14 mouse cellular contexts compared by ENCODE assay signal in the genomic region with DNA sequence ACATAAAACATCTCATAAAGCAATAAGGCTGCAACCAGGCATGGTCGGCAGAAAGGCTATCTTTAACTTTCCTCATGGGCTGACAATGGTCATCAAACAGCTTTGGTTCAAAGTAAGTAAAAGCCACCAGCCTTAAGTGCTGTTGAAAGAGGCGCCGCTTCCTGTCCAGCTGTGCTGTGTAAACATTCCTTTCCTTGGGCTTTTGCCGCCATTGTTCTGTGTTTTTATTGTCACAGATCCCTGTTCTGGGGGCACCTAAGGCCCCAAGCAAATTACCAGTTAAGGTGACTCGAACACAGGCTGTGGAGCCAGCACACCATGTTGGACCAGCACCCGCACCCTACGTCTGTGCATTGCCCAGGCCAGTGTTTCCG.
DNase-seq lines count a peak whose midpoint lies in the region; ATAC-seq and TF ChIP-seq lines count a peak whose summit lies in the region.
"Had no signal": no experiment of that assay in that cellular context is flagged by ENCODE, and none has a peak within 500 bp of the region (broad histone marks: within the 10 kb centered on the region; RNA-seq: fewer than 3 reads in every experiment).

No protein-coding gene starts in this region.

- no peak for DNase-seq in heart, postnatal 36 days
- DNase-seq in R1 (ENCODE audit: low read depth, low spot score), result peak; percentile 87
- DNase-seq in lung, postnatal 36 days, result peak; percentile 46
- DNase-seq in ovary, postnatal 10 days (ENCODE audit: low spot score), result no peak
- no peak for DNase-seq in cerebellum, adult 18-20 months
- DNase-seq in liver, postnatal 0 days, result no peak
- DNase-seq: cerebellum, postnatal 25 days; gastrocnemius, postnatal 36 days; midbrain, embryonic 14.5 days had no signal

- TF ChIP-seq EP300 in liver, postnatal 0 days (IDR thresholded peaks at IDR 0.05; ENCODE audit: low read depth), result no peak

- H3K27ac ChIP-seq in heart, embryonic 13.5 days (replicated peaks), result peak overlapping the region; percentile 80
- H3K27ac ChIP-seq in heart, embryonic 16.5 days (ENCODE audit: low read length), result peak overlapping the region; percentile 45; the same call in 1 of the 2 replicates
- H3K27ac ChIP-seq in liver, postnatal 0 days (ENCODE audit: low read depth), result no peak overlapping the region
- H3K27ac ChIP-seq: limb, embryonic 13.5 days; neural tube, embryonic 12.5 days had no signal

- H3K9ac ChIP-seq in heart, embryonic 13.5 days, result no peak overlapping the region
- no peak overlapping the region for H3K9ac ChIP-seq in heart, embryonic 16.5 days (ENCODE audit: low read length)
- no peak overlapping the region for H3K9ac ChIP-seq in liver, postnatal 0 days (replicated peaks)
- H3K9ac ChIP-seq: limb, embryonic 13.5 days; neural tube, embryonic 12.5 days had no signal

- intact Hi-C loops in heart, postnatal 36 days (cut with DNase I), result loop anchor here (2.0 kb wide), 1 partner anchor 21 kb away; no protein-coding TSS in a partner anchor

- H3K27me3 ChIP-seq in heart, embryonic 13.5 days (replicated peaks), result no peaks in the 10 kb centered on the region
- no peaks in the 10 kb centered on the region for H3K27me3 ChIP-seq in heart, embryonic 16.5 days (ENCODE audit: control insufficient read depth, insufficient read depth, low read length)
- H3K27me3 ChIP-seq in liver, postnatal 0 days (ENCODE audit: insufficient read depth, low read length), result no peaks in the 10 kb centered on the region
- H3K27me3 ChIP-seq: limb, embryonic 13.5 days; neural tube, embryonic 12.5 days had no signal

- WGBS in heart, embryonic 13.5 days, result 60% methylated on average over 8 of the region's 8 CpGs
- 66% methylated on average over 8 of the region's 8 CpGs for WGBS in heart, embryonic 16.5 days
- 71% methylated on average over 8 of the region's 8 CpGs for WGBS in liver, postnatal 0 days (ENCODE audit: insufficient replicate concordance)

- H3K36me3 ChIP-seq in heart, embryonic 13.5 days, result peaks cover 15% of the 10 kb centered on the region; the same call in 1 of the 2 replicates
- H3K36me3 ChIP-seq in heart, embryonic 16.5 days (ENCODE audit: control insufficient read depth, insufficient read depth), result peaks cover 5% of the 10 kb centered on the region; the same call in 1 of the 2 replicates
- H3K36me3 ChIP-seq in liver, postnatal 0 days (replicated peaks; ENCODE audit: insufficient read depth, low read length), result no peaks in the 10 kb centered on the region

- H3K4me2 ChIP-seq in heart, embryonic 13.5 days, result no peak overlapping the region
- no peak overlapping the region for H3K4me2 ChIP-seq in heart, embryonic 16.5 days (ENCODE audit: low read depth, low read length)
- H3K4me2 ChIP-seq in liver, postnatal 0 days (ENCODE audit: low read depth, low read length), result no peak overlapping the region
- H3K4me2 ChIP-seq: limb, embryonic 13.5 days; neural tube, embryonic 12.5 days had no signal

- no peak overlapping the region for H3K4me3 ChIP-seq in heart, embryonic 13.5 days
- no peak overlapping the region for H3K4me3 ChIP-seq in heart, embryonic 16.5 days (ENCODE audit: low read length)
- no peak overlapping the region for H3K4me3 ChIP-seq in liver, postnatal 0 days (ENCODE audit: low read depth, low read length)
- H3K4me3 ChIP-seq: limb, embryonic 13.5 days; neural tube, embryonic 12.5 days had no signal

- H3K4me1 ChIP-seq in heart, embryonic 13.5 days, result peaks cover 39% of the 10 kb centered on the region
- peaks cover 19% of the 10 kb centered on the region for H3K4me1 ChIP-seq in heart, embryonic 16.5 days (ENCODE audit: control insufficient read depth, insufficient read depth, low read length)
- no peaks in the 10 kb centered on the region for H3K4me1 ChIP-seq in liver, postnatal 0 days (ENCODE audit: insufficient read depth)
- H3K4me1 ChIP-seq: neural tube, embryonic 12.5 days had no signal

- H3K9me3 ChIP-seq in heart, embryonic 13.5 days, result no peaks in the 10 kb centered on the region
- peaks cover 4% of the 10 kb centered on the region for H3K9me3 ChIP-seq in heart, embryonic 16.5 days (replicated peaks; ENCODE audit: control insufficient read depth, low read length)
- H3K9me3 ChIP-seq in liver, postnatal 0 days (ENCODE audit: low read length), result no peaks in the 10 kb centered on the region
- H3K9me3 ChIP-seq: neural tube, embryonic 12.5 days had no signal

- ATAC-seq in heart, embryonic 13.5 days (ENCODE audit: extremely low read depth, insufficient number of reproducible peaks, low FRiP score, low TSS enrichment), result no peak
- peak; percentile 39; the same call in 1 of the 2 replicates for ATAC-seq in heart, embryonic 16.5 days (replicated peaks; ENCODE audit: extremely low read depth, insufficient read depth, low FRiP score)
- ATAC-seq in liver, postnatal 0 days, result no peak
- ATAC-seq: hindbrain, embryonic 16.5 days had no signal

- no peak for TF ChIP-seq CTCF in liver, postnatal 0 days (IDR thresholded peaks at IDR 0.05; ENCODE audit: low read depth)

Comparison
In these comparisons a context has a peak if more than half of its experiments do, and no peak if none do; other contexts are left out.
1. DNase-seq: peak in R1 (single experiment) and lung, postnatal 36 days (single experiment); none in heart, postnatal 36 days (0 of 2), ovary, postnatal 10 days (single experiment), cerebellum, adult 18-20 months (0 of 2) and liver, postnatal 0 days (single experiment).